Mouse (Mus musculus): ENCODE measurements around the gene Nfatc3. TPM values are rescaled to one million over a fixed set of nuclear protein-coding genes. Genes with fewer than 3 reads are reported as not detected.

Gene Nfatc3
- polyA plus RNA-seq, 1 experiment from 2014 or later: 5.1 TPM

DNA sequence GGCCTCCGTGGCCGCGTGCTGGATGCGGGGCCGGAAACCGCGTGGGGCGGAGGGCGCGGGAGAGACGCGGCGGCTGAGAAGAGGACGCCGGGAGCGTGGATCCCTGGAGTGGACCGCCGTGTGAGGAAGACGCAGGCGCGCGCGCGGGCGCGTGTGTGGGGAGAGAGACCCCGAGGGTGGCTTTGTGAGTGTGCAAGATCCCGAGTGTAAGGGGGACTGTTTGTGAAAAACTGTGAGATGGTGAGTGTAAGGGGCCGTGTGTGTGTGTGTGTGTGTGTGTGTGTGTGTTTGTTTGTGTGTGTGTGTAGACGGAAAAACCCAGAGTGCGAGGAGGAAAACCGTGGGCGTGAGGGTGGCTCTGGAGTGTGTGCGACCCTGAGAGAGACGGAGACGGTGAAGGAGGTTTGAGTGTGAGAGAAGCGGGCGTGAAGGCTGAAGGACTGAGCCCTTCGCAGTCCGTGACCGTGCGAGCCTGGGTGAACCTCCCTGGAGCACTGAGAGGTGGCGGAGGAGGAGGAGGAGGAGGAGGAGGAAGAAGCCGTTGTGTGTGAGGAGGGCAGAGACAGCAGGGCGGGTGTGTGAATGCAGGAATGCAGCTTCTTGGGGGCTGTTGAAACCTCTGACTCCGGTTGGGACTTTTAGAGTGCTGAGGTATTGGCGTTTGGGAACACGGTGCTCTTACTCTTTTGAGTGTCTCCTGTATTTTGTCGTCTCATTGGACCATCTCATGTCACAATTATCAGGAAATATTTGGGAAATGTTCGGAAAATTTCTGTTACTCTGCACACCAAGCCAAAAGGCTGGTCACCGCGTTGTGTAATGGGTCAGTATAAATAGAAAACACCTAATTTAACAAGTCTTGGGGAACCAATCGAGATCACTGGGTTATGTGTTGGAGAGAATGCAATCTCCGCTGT is 110.6 kb downstream of the Nfatc3 start:
- H3K27ac ChIP-seq (replicated peaks; ENCODE audit: low read depth, low read length): peak overlapping the region; percentile 73
- peak overlapping the region; percentile 88 for H3K4me3 ChIP-seq (ENCODE audit: low read depth, low read length)
- H3K36me3 ChIP-seq (replicated peaks; ENCODE audit: control insufficient read depth, insufficient read depth, low read depth, low read length): no peaks in the 10 kb centered on the region
- H3K27me3 ChIP-seq (ENCODE audit: control insufficient read depth, insufficient read depth, low read length): no peaks in the 10 kb centered on the region
- no peaks in the 10 kb centered on the region; the same call in 1 of the 2 replicates for H3K4me1 ChIP-seq (ENCODE audit: control insufficient read depth, insufficient read depth, low read length)
- peak; percentile 60 for ATAC-seq (replicated peaks; ENCODE audit: insufficient number of reproducible peaks, low FRiP score, low TSS enrichment, low read depth)
- peak overlapping the region; percentile 54 for H3K4me2 ChIP-seq (ENCODE audit: low read depth, low read length)
- H3K9me3 ChIP-seq (replicated peaks; ENCODE audit: control insufficient read depth, low read length): no peaks in the 10 kb centered on the region
- H3K9ac ChIP-seq (replicated peaks; ENCODE audit: low read length): peak overlapping the region; percentile 92
- peak; percentile 63 for DNase-seq (ENCODE audit: low spot score)
- 1% methylated on average over 53 of the region's 54 CpGs for whole genome bisulfite sequencing

DNA sequence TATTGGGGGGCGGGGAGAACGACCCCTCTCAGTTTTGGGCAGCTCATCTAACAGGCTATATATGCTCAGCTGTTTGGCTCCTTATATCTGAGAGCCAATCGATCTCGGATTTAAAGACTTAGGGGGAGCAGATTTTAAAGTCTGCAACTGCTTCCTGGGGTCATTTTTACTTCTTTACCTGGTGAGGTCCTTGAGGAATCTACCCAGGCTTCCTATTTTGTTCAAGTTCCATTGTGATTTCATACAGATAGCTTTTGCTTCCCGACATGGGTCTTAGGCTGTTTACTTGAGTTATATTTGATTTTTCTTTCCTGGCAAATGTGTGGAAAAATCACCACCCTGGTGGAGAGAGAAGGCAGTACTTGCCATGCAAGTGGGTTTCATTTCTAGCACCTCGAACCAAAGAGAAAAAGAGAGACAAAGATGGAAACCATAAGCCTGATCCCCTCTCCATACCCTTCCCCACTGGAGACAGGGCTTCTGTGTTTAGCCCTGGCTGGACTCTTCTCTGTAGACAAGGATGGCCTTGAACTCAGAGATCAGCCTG is 111.4 kb downstream of the Nfatc3 start:
- WGBS: 48% methylated on average over 6 of the region's 6 CpGs
- Histone ChIP-seq H3K9me3 (replicated peaks; ENCODE audit: control insufficient read depth, low read length) (no peaks in the 10 kb centered on the region), H3K4me3 (ENCODE audit: low read depth, low read length) (peak overlapping the region; percentile 88), H3K27me3 (ENCODE audit: control insufficient read depth, insufficient read depth, low read length) (no peaks in the 10 kb centered on the region), H3K27ac (replicated peaks; ENCODE audit: low read depth, low read length) (no peak overlapping the region), H3K4me1 (ENCODE audit: control insufficient read depth, insufficient read depth, low read length) (no peaks in the 10 kb centered on the region; the same call in 1 of the 2 replicates), H3K9ac (replicated peaks; ENCODE audit: low read length) (peak overlapping the region; percentile 92), H3K4me2 (ENCODE audit: low read depth, low read length) (peak overlapping the region; percentile 54), H3K36me3 (replicated peaks; ENCODE audit: control insufficient read depth, insufficient read depth, low read depth, low read length) (no peaks in the 10 kb centered on the region)
- ATAC-seq (replicated peaks; ENCODE audit: insufficient number of reproducible peaks, low FRiP score, low TSS enrichment, low read depth) (no peak), DNase-seq (ENCODE audit: low spot score) (no peak)

DNA sequence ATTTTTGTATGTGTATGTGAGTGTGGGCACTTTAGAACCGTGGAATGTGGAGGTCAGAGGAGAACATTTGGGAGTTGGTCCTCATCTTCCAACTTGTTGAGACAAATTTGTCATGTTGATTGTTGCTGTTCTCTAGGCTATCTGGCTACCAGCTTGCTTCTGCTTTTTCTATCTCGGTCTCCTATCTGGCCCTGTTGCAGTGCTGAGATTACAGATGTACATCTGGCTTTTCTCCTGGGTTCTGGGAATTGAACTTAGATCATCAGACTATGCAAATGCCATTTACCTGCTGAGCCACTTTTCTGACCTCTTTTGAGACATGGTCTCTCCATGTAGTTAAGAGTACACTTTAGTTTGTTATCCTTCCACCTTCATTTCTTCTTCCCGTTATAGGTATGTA is 114.9 kb downstream of the Nfatc3 start:
- Histone ChIP-seq H3K9ac (replicated peaks; ENCODE audit: low read length) (no peak overlapping the region), H3K27me3 (ENCODE audit: control insufficient read depth, insufficient read depth, low read length) (no peaks in the 10 kb centered on the region), H3K4me2 (ENCODE audit: low read depth, low read length) (no peak overlapping the region), H3K27ac (replicated peaks; ENCODE audit: low read depth, low read length) (no peak overlapping the region), H3K9me3 (replicated peaks; ENCODE audit: control insufficient read depth, low read length) (no peaks in the 10 kb centered on the region), H3K36me3 (replicated peaks; ENCODE audit: control insufficient read depth, insufficient read depth, low read depth, low read length) (no peaks in the 10 kb centered on the region), H3K4me1 (ENCODE audit: control insufficient read depth, insufficient read depth, low read length) (no peaks in the 10 kb centered on the region; the same call in 1 of the 2 replicates), H3K4me3 (ENCODE audit: low read depth, low read length) (no peak overlapping the region)
- WGBS: 93% methylated on average over 3 of the region's 3 CpGs
- DNase-seq (ENCODE audit: low spot score) (no peak), ATAC-seq (replicated peaks; ENCODE audit: insufficient number of reproducible peaks, low FRiP score, low TSS enrichment, low read depth) (no peak)

DNA sequence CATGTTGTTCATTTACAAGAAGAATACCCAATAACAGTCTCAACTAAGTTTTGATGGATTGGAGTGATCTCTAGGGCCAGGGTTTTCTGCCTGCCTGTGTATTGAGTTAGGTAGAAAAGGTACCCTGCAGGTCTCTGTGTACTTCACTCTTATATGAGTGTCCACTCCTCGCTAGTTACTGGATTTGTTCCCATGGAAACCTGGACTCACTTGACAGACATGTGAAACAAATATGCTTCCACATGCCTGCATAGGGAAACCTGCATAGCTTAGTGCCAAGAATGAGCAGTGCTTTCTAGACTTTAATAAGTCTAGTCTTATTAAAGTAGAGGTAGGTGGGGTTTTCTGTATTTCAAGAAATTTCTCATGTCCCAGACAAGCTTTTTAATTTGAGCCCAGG is 118.3 kb downstream of the Nfatc3 start:
- peak; percentile 46 for DNase-seq (ENCODE audit: low spot score)
- no peak overlapping the region for H3K9ac ChIP-seq (replicated peaks; ENCODE audit: low read length)
- no peak overlapping the region for H3K4me3 ChIP-seq (ENCODE audit: low read depth, low read length)
- no peaks in the 10 kb centered on the region for H3K27me3 ChIP-seq (ENCODE audit: control insufficient read depth, insufficient read depth, low read length)
- no peak overlapping the region for H3K27ac ChIP-seq (replicated peaks; ENCODE audit: low read depth, low read length)
- WGBS: 39% methylated on average over 1 of the region's 1 CpGs
- H3K36me3 ChIP-seq (replicated peaks; ENCODE audit: control insufficient read depth, insufficient read depth, low read depth, low read length): no peaks in the 10 kb centered on the region
- no peaks in the 10 kb centered on the region for H3K4me1 ChIP-seq (ENCODE audit: control insufficient read depth, insufficient read depth, low read length)
- no peaks in the 10 kb centered on the region for H3K9me3 ChIP-seq (replicated peaks; ENCODE audit: control insufficient read depth, low read length)
- H3K4me2 ChIP-seq (ENCODE audit: low read depth, low read length): no peak overlapping the region
- ATAC-seq (replicated peaks; ENCODE audit: insufficient number of reproducible peaks, low FRiP score, low TSS enrichment, low read depth): no peak

DNA sequence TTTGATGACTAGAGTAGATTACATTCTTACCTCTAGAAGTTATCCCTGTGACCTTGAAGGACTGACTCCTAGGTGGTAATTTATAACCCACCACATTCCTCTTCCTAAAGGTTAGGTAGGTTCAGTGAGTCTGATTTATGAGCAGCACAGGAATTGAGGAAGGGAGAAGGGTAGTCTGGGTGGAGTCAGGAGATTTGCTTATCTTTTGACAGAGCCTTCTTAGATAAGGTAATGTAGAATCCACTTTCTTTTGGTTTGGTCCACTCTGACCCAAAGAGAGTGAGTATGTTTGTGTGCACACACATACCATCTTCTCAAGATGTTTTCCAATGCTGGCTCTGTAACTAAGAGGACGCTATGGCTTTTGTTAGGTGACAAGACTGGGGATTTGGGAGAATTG is 119.0 kb downstream of the Nfatc3 start:
- H3K27ac ChIP-seq (replicated peaks; ENCODE audit: low read depth, low read length): no peak overlapping the region
- no peak for DNase-seq (ENCODE audit: low spot score)

DNA sequence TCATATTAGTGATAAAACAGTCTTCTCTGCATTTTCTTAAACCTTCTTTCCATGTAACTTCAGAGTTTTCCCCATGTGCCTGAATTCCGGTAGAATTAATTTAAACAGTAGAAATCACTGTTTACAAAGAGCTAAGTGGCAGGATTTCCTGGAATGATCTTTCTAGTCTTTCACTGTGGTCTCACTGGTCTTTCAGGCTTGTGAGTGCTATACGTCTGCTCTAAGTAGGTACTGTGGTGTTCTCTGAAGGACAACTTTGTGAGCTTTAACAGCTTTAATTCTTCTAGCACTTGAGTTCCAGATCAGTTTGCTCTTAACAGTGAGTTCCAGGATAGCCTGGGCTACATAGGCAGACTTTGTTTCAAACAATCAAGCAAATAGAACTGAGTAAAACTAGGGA is 119.8 kb downstream of the Nfatc3 start:
- no peak for ATAC-seq (replicated peaks; ENCODE audit: insufficient number of reproducible peaks, low FRiP score, low TSS enrichment, low read depth)

More for the DNA sequence above, 119.0 kb downstream of the Nfatc3 start:
- H3K9ac ChIP-seq (replicated peaks; ENCODE audit: low read length): no peak overlapping the region
- WGBS: 72% methylated on average over 1 of the region's 1 CpGs
- H3K4me3 ChIP-seq (ENCODE audit: low read depth, low read length): no peak overlapping the region
- H3K9me3 ChIP-seq (replicated peaks; ENCODE audit: control insufficient read depth, low read length): no peaks in the 10 kb centered on the region
- no peak overlapping the region for H3K4me2 ChIP-seq (ENCODE audit: low read depth, low read length)
- no peaks in the 10 kb centered on the region for H3K27me3 ChIP-seq (ENCODE audit: control insufficient read depth, insufficient read depth, low read length)
- no peak for ATAC-seq (replicated peaks; ENCODE audit: insufficient number of reproducible peaks, low FRiP score, low TSS enrichment, low read depth)
- no peaks in the 10 kb centered on the region for H3K36me3 ChIP-seq (replicated peaks; ENCODE audit: control insufficient read depth, insufficient read depth, low read depth, low read length)
- no peaks in the 10 kb centered on the region for H3K4me1 ChIP-seq (ENCODE audit: control insufficient read depth, insufficient read depth, low read length)

More for the DNA sequence above, 119.8 kb downstream of the Nfatc3 start:
- no peaks in the 10 kb centered on the region for H3K27me3 ChIP-seq (ENCODE audit: control insufficient read depth, insufficient read depth, low read length)
- H3K4me1 ChIP-seq (ENCODE audit: control insufficient read depth, insufficient read depth, low read length): no peaks in the 10 kb centered on the region
- no peak overlapping the region for H3K27ac ChIP-seq (replicated peaks; ENCODE audit: low read depth, low read length)
- no peak overlapping the region for H3K9ac ChIP-seq (replicated peaks; ENCODE audit: low read length)
- 64% methylated on average over 2 of the region's 2 CpGs for WGBS
- no peaks in the 10 kb centered on the region for H3K9me3 ChIP-seq (replicated peaks; ENCODE audit: control insufficient read depth, low read length)
- no peak overlapping the region for H3K4me3 ChIP-seq (ENCODE audit: low read depth, low read length)
- H3K4me2 ChIP-seq (ENCODE audit: low read depth, low read length): no peak overlapping the region
- no peak for DNase-seq (ENCODE audit: low spot score)
- H3K36me3 ChIP-seq (replicated peaks; ENCODE audit: control insufficient read depth, insufficient read depth, low read depth, low read length): no peaks in the 10 kb centered on the region

Other genes starting within 250 kb of the Nfatc3 start
- gene Ranbp10, start 231.5 kb upstream of the Nfatc3 start, polyA plus RNA-seq (2014; fragmentation: Nextera tagmentation; extraction: Ambion mirVana): 11.2 and 13.0 TPM in 2 replicates
- 0.27 TPM in 1 of 2 replicates, not detected in the other for gene Tsnaxip1, start 231.1 kb upstream of the Nfatc3 start, polyA plus RNA-seq (2014; fragmentation: Nextera tagmentation; extraction: Ambion mirVana)
- gene Cenpt, start 205.6 kb upstream of the Nfatc3 start, polyA plus RNA-seq (2014; fragmentation: Nextera tagmentation; extraction: Ambion mirVana): 50.8 and 53.1 TPM in 2 replicates
- 67.7 and 72.4 TPM in 2 replicates for gene Thap11, start 203.7 kb upstream of the Nfatc3 start, polyA plus RNA-seq (2014; fragmentation: Nextera tagmentation; extraction: Ambion mirVana)
- 262 and 323 TPM in 2 replicates for gene Nutf2, start 198.3 kb upstream of the Nfatc3 start, polyA plus RNA-seq (2014; fragmentation: Nextera tagmentation; extraction: Ambion mirVana)
- gene Edc4, start 178.0 kb upstream of the Nfatc3 start, polyA plus RNA-seq (2014; fragmentation: Nextera tagmentation; extraction: Ambion mirVana): 31.8 and 35.4 TPM in 2 replicates
- gene Nrn1l, start 165.3 kb upstream of the Nfatc3 start, polyA plus RNA-seq (2014; fragmentation: Nextera tagmentation; extraction: Ambion mirVana): 0.38 and 0.52 TPM in 2 replicates
- 16.8 and 23.1 TPM in 2 replicates for gene Pskh1, start 158.4 kb upstream of the Nfatc3 start, polyA plus RNA-seq (2014; fragmentation: Nextera tagmentation; extraction: Ambion mirVana)
- gene Ctrl, start 125.0 kb upstream of the Nfatc3 start, polyA plus RNA-seq (2014; fragmentation: Nextera tagmentation; extraction: Ambion mirVana): 0.58 and 0.59 TPM in 2 replicates
- gene Psmb10, start 120.4 kb upstream of the Nfatc3 start, polyA plus RNA-seq (2014; fragmentation: Nextera tagmentation; extraction: Ambion mirVana): 23.1 and 24.1 TPM in 2 replicates
- gene Lcat, start 115.5 kb upstream of the Nfatc3 start, polyA plus RNA-seq (2014; fragmentation: Nextera tagmentation; extraction: Ambion mirVana): 0.84 and 1.1 TPM in 2 replicates
- 16.8 and 19.0 TPM in 2 replicates for gene Slc12a4, start 92.7 kb upstream of the Nfatc3 start, polyA plus RNA-seq (2014; fragmentation: Nextera tagmentation; extraction: Ambion mirVana)
- gene Dpep3, start 79.4 kb upstream of the Nfatc3 start, polyA plus RNA-seq (2014; fragmentation: Nextera tagmentation; extraction: Ambion mirVana): not detected in 2 replicates
- gene Dus2, start 67.5 kb upstream of the Nfatc3 start, polyA plus RNA-seq (2014; fragmentation: Nextera tagmentation; extraction: Ambion mirVana): 17.0 and 17.7 TPM in 2 replicates
- gene Dpep2nb, start 52.9 kb upstream of the Nfatc3 start, polyA plus RNA-seq (2014; fragmentation: Nextera tagmentation; extraction: Ambion mirVana): not detected in 2 replicates
- gene Ddx28, start 47.0 kb upstream of the Nfatc3 start, polyA plus RNA-seq (2014; fragmentation: Nextera tagmentation; extraction: Ambion mirVana): 18.7 and 20.5 TPM in 2 replicates
- gene Esrp2, start 78.1 kb downstream of the Nfatc3 start, polyA plus RNA-seq (2014; fragmentation: Nextera tagmentation; extraction: Ambion mirVana): 4.1 and 6.7 TPM in 2 replicates
- 6.6 and 8.7 TPM in 2 replicates for gene Pla2g15, start 91.6 kb downstream of the Nfatc3 start, polyA plus RNA-seq (2014; fragmentation: Nextera tagmentation; extraction: Ambion mirVana)
- gene Slc7a6, start 110.0 kb downstream of the Nfatc3 start, polyA plus RNA-seq (2014; fragmentation: Nextera tagmentation; extraction: Ambion mirVana): 82.4 and 90.9 TPM in 2 replicates
- gene Slc7a6os, start 152.1 kb downstream of the Nfatc3 start, polyA plus RNA-seq (2014; fragmentation: Nextera tagmentation; extraction: Ambion mirVana): 43.8 and 46.7 TPM in 2 replicates
- 62.6 and 62.7 TPM in 2 replicates for gene Prmt7, start 152.1 kb downstream of the Nfatc3 start, polyA plus RNA-seq (2014; fragmentation: Nextera tagmentation; extraction: Ambion mirVana)

Data from embryonic facial prominence, embryonic 11.5 days (tissue).